Mouse (Mus musculus) hindbrain, embryonic 12.5 days (tissue): ENCODE measurements at regions not wholly inside any gene's neighbourhood (a gene's known extent, or its start where the extent isn't known, plus 50 kb on each side); places are given as distances from the start of the nearest gene placed in this dataset.

Source experiments
- ATAC-seq: fragments of 200-750 bp; cut with Nextera tagmentation; 2 replicates; pipeline ENCODE4 v1.8.0; 2017; ENCODE audit warnings: moderate TSS enrichment; ENCODE audit not compliant: low FRiP score
- H3K27ac ChIP-seq: fragments of 300-500 bp; sonication (generic); 2 replicates; pipeline ENCODE4 v1.5.1; 2016; ENCODE audit warnings: mild to moderate bottlenecking
- H3K27me3 ChIP-seq: fragments of 300-500 bp; sonication (generic); 2 replicates; pipeline ENCODE4 v1.6.1; 2016; ENCODE audit warnings: mild to moderate bottlenecking
- H3K36me3 ChIP-seq: fragments of 300-500 bp; sonication (generic); 2 replicates; pipeline ENCODE4 v1.6.1; 2016; ENCODE audit warnings: mild to moderate bottlenecking
- H3K4me1 ChIP-seq: fragments of 300-500 bp; sonication (generic); 2 replicates; pipeline ENCODE4 v1.6.1; 2016
- H3K4me2 ChIP-seq: fragments of 300-500 bp; sonication (generic); replicated peaks from 2 replicates; pipeline ENCODE4 v1.6.1; 2016; ENCODE audit warnings: mild to moderate bottlenecking
- H3K4me3 ChIP-seq: fragments of 300-500 bp; sonication (generic); 2 replicates; pipeline ENCODE4 v1.5.1; 2016; ENCODE audit warnings: mild to moderate bottlenecking
- H3K9ac ChIP-seq: fragments of 300-500 bp; sonication (generic); 2 replicates; pipeline ENCODE4 v1.6.1; 2016; ENCODE audit warnings: mild to moderate bottlenecking, moderate library complexity
- H3K9me3 ChIP-seq: fragments of 300-500 bp; sonication (generic); replicated peaks from 2 replicates; pipeline ENCODE4 v1.6.1; 2016; ENCODE audit warnings: mild to moderate bottlenecking
- WGBS: fragments of 180-500 bp; shearing (Covaris S2); methylation state at CpG from one replicate; pipeline ENCODE4 v1.1.7; 2016; 5-methylcytosine and 5-hydroxymethylcytosine counted together

- H3K9me3 ChIP-seq: no peaks in the 10 kb centered on the region
- H3K4me3 ChIP-seq: no peak overlapping the region
- no peak overlapping the region for H3K4me2 ChIP-seq
- no peak for ATAC-seq
- WGBS: 88% methylated on average over 1 of the region's 1 CpGs
- H3K9ac ChIP-seq: no peak overlapping the region
- H3K27ac ChIP-seq: no peak overlapping the region
- no peaks in the 10 kb centered on the region for H3K36me3 ChIP-seq
- no peaks in the 10 kb centered on the region for H3K27me3 ChIP-seq
- no peaks in the 10 kb centered on the region for H3K4me1 ChIP-seq
Measured at GRCm38 (mm10) chr10:100931739-100932138, 341.5 kb downstream of the 1700017N19Rik start.

- no peak overlapping the region for H3K9ac ChIP-seq
- H3K4me3 ChIP-seq: no peak overlapping the region
- WGBS: 90% methylated on average over 9 of the region's 9 CpGs
- no peak overlapping the region for H3K27ac ChIP-seq
- no peak for ATAC-seq
- H3K27me3 ChIP-seq: no peaks in the 10 kb centered on the region
- no peaks in the 10 kb centered on the region for H3K36me3 ChIP-seq
- no peaks in the 10 kb centered on the region for H3K4me1 ChIP-seq
- H3K9me3 ChIP-seq: no peaks in the 10 kb centered on the region
- no peak overlapping the region for H3K4me2 ChIP-seq
Measured at GRCm38 (mm10) chr10:100958371-100958770, 368.1 kb downstream of the 1700017N19Rik start.

GRCm38 (mm10) chr10:101003469-101003868 lies 413.2 kb downstream of the 1700017N19Rik start:
- 68% methylated on average over 2 of the region's 2 CpGs for WGBS
- no peak for ATAC-seq
- no peak overlapping the region for H3K4me3 ChIP-seq
- H3K4me2 ChIP-seq: no peak overlapping the region
- no peaks in the 10 kb centered on the region for H3K27me3 ChIP-seq
- H3K27ac ChIP-seq: no peak overlapping the region
- no peak overlapping the region for H3K9ac ChIP-seq
- H3K9me3 ChIP-seq: no peaks in the 10 kb centered on the region
- no peaks in the 10 kb centered on the region for H3K36me3 ChIP-seq
- no peaks in the 10 kb centered on the region for H3K4me1 ChIP-seq

GRCm38 (mm10) chr10:101004687-101005086 lies 414.4 kb downstream of the 1700017N19Rik start:
- Histone ChIP-seq H3K4me3 (no peak overlapping the region), H3K27me3 (no peaks in the 10 kb centered on the region), H3K9me3 (no peaks in the 10 kb centered on the region), H3K4me2 (no peak overlapping the region), H3K4me1 (no peaks in the 10 kb centered on the region), H3K27ac (no peak overlapping the region), H3K36me3 (no peaks in the 10 kb centered on the region), H3K9ac (no peak overlapping the region)
- 84% methylated on average over 4 of the region's 4 CpGs for WGBS
- no peak for ATAC-seq

- Histone ChIP-seq H3K27me3 (no peaks in the 10 kb centered on the region), H3K4me3 (no peak overlapping the region), H3K27ac (no peak overlapping the region), H3K9me3 (no peaks in the 10 kb centered on the region), H3K4me1 (no peaks in the 10 kb centered on the region), H3K9ac (no peak overlapping the region), H3K4me2 (no peak overlapping the region), H3K36me3 (no peaks in the 10 kb centered on the region)
- 76% methylated on average over 1 of the region's 1 CpGs for WGBS
- ATAC-seq: no peak
Measured at GRCm38 (mm10) chr10:101015416-101015815, 425.1 kb downstream of the 1700017N19Rik start.

- ATAC-seq: no peak
- Histone ChIP-seq H3K36me3 (no peaks in the 10 kb centered on the region), H3K9ac (no peak overlapping the region), H3K4me1 (no peaks in the 10 kb centered on the region), H3K27ac (no peak overlapping the region), H3K27me3 (no peaks in the 10 kb centered on the region), H3K4me2 (no peak overlapping the region), H3K4me3 (no peak overlapping the region), H3K9me3 (no peaks in the 10 kb centered on the region)
Measured at GRCm38 (mm10) chr10:101038630-101039029, 448.3 kb downstream of the 1700017N19Rik start.

- H3K4me3 ChIP-seq: no peak overlapping the region
- no peak overlapping the region for H3K27ac ChIP-seq
- 88% methylated on average over 1 of the region's 1 CpGs for WGBS
- no peak overlapping the region for H3K4me2 ChIP-seq
- no peak for ATAC-seq
- H3K9me3 ChIP-seq: no peaks in the 10 kb centered on the region
- H3K27me3 ChIP-seq: no peaks in the 10 kb centered on the region
- no peaks in the 10 kb centered on the region for H3K4me1 ChIP-seq
- H3K9ac ChIP-seq: no peak overlapping the region
- no peaks in the 10 kb centered on the region for H3K36me3 ChIP-seq
Measured at GRCm38 (mm10) chr10:101039034-101039433, 448.8 kb downstream of the 1700017N19Rik start.
